Mouse (Mus musculus): ENCODE data around the gene Ankrd33. TPM values are rescaled to one million over a fixed set of nuclear protein-coding genes. Genes with fewer than 3 reads are reported as not detected.

The Ankrd33 gene
- polyA plus RNA-seq, 1 experiment from 2014 or later, result not detected

DNA sequence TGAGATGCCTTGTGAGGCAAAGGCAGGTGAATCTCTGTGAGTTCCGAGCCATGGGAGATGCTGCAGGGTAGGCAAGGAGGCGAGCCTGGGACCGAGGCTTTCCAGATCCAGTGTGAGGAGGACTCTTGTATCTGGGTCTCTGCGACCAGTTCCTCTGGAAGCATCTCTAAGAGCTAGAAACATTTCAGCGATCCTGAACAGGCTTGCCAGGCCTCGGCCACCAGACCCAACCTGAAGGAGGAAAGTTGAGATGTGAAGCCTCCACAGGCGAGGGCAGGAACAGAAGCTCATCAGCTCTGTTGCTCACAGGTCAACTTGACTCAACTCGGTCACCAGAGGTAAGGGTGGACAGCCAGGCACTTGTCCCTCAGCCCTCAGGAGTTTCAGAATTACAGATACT, 24.0 kb upstream of the Ankrd33 start:
- WGBS, result 92% methylated on average over 8 of the region's 8 CpGs
- H3K9me3 ChIP-seq (replicated peaks), result no peaks in the 10 kb centered on the region
- no peak overlapping the region for H3K4me3 ChIP-seq
- no peak overlapping the region for H3K9ac ChIP-seq
- H3K4me2 ChIP-seq (replicated peaks), result no peak overlapping the region
- no peaks in the 10 kb centered on the region for H3K36me3 ChIP-seq
- H3K27me3 ChIP-seq, result no peaks in the 10 kb centered on the region
- H3K27ac ChIP-seq, result peak overlapping the region; percentile 82
- no peak for ATAC-seq (ENCODE audit: low FRiP score)
- H3K4me1 ChIP-seq, result peaks cover 38% of the 10 kb centered on the region

DNA sequence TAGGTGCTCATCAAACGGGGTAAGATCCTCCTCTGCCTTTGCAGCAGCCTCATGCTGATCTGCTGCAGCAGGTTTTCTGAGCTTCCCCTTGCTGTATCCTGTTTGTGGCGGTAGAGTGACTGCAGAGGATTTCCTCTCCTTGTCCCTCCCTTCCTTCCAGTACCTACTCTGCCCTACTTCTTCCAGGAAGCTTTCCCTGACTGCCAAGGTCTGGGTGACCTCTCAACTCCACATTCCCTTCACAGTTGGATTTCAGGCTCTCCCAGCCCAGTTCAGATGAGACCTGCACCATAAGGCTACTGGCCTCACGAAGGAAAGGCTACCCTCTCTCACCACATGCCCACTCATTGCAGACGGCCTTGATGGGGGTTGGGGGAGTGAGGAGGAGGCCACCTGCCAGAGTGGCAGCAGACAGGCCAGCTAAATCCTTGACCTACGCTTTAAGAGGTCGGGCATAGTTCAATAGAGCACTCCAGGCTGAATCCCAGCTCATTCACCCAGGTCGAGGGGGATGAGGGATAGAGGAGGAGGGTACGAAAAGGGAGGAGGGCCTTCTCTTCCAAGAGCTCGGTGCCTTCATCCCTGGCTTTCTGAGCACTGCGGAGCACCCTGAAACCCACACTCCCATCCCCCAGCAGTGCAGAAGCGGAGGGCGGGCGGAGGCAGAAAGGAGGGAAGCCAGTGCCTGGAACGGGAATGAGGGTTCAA, 23.3 kb upstream of the Ankrd33 start:
- Histone ChIP-seq H3K4me3 (no peak overlapping the region), H3K4me2 (replicated peaks) (peak overlapping the region; percentile 29), H3K36me3 (no peaks in the 10 kb centered on the region), H3K9ac (no peak overlapping the region), H3K4me1 (peaks cover 41% of the 10 kb centered on the region), H3K27me3 (no peaks in the 10 kb centered on the region), H3K9me3 (replicated peaks) (no peaks in the 10 kb centered on the region), H3K27ac (peak overlapping the region; percentile 82)
- ATAC-seq (ENCODE audit: low FRiP score), result peak; percentile 53
- 24% methylated on average over 14 of the region's 14 CpGs for WGBS

- no peak overlapping the region for H3K9ac ChIP-seq
- H3K4me1 ChIP-seq, result peaks cover 49% of the 10 kb centered on the region
- no peaks in the 10 kb centered on the region for H3K36me3 ChIP-seq
- H3K9me3 ChIP-seq (replicated peaks), result no peaks in the 10 kb centered on the region
- no peak overlapping the region for H3K4me3 ChIP-seq
- H3K27ac ChIP-seq, result peak overlapping the region; percentile 82
- ATAC-seq (ENCODE audit: low FRiP score), result peak; percentile 95
- H3K4me2 ChIP-seq (replicated peaks), result peak overlapping the region; percentile 29
- no peaks in the 10 kb centered on the region for H3K27me3 ChIP-seq
- 12% methylated on average over 25 of the region's 25 CpGs for WGBS
These were observed 22.5 kb upstream of the Ankrd33 start for GRCm38 (mm10) chr15:101092829-101093648.

GRCm38 (mm10) chr15:101093988-101094387, 21.6 kb upstream of the Ankrd33 start:
- no peak overlapping the region for H3K4me3 ChIP-seq
- no peak for ATAC-seq (ENCODE audit: low FRiP score)
- H3K9me3 ChIP-seq (replicated peaks), result no peaks in the 10 kb centered on the region
- H3K9ac ChIP-seq, result no peak overlapping the region
- no peak overlapping the region; the same call in 1 of the 2 replicates for H3K4me2 ChIP-seq (replicated peaks)
- H3K27ac ChIP-seq, result peak overlapping the region; percentile 82; the same call in 1 of the 2 replicates
- H3K36me3 ChIP-seq, result no peaks in the 10 kb centered on the region
- no peaks in the 10 kb centered on the region for H3K27me3 ChIP-seq
- WGBS, result 49% methylated on average over 6 of the region's 6 CpGs
- peaks cover 49% of the 10 kb centered on the region for H3K4me1 ChIP-seq

DNA sequence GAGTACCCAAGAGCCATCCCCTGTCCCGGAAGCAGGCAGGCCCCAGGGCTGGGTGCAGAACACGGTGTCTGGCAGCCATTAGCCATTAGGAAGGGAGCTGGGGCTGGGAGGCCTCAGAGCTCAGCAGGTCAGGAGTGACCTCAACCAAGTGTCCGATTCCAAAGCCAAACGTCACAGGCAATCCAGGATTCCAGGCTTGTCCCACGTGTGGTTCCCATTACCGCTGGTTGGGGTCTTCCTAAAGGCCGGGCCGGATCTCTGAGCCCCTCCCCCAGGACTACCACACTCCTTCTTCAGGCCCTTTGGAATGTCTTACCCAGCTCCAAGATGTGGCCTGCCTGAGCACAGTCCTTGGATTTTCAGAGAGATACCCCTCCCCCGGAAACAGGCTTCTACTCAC, 20.6 kb upstream of the Ankrd33 start:
- Histone ChIP-seq H3K9me3 (replicated peaks) (no peaks in the 10 kb centered on the region), H3K27ac (no peak overlapping the region), H3K27me3 (0 out of 2 replicates have a peak, but pooled peaks cover 2% of the 10 kb centered on the region), H3K4me1 (peaks cover 51% of the 10 kb centered on the region), H3K9ac (0 out of 2 replicates have a peak overlapping the region, but pooled peaks have one; percentile 4), H3K4me2 (replicated peaks) (no peak overlapping the region), H3K36me3 (no peaks in the 10 kb centered on the region), H3K4me3 (no peak overlapping the region)
- 56% methylated on average over 9 of the region's 9 CpGs for whole genome bisulfite sequencing
- no peak for ATAC-seq (ENCODE audit: low FRiP score)

- H3K27ac ChIP-seq, result no peak overlapping the region
- no peak overlapping the region for H3K4me2 ChIP-seq (replicated peaks)
- H3K4me3 ChIP-seq, result no peak overlapping the region
- H3K36me3 ChIP-seq, result no peaks in the 10 kb centered on the region
- 37% methylated on average over 3 of the region's 3 CpGs for WGBS
- H3K4me1 ChIP-seq, result peaks cover 51% of the 10 kb centered on the region
- H3K9me3 ChIP-seq (replicated peaks), result no peaks in the 10 kb centered on the region
- H3K9ac ChIP-seq, result no peak overlapping the region
- ATAC-seq (ENCODE audit: low FRiP score), result no peak
- 0 out of 2 replicates have a peak, but pooled peaks cover 2% of the 10 kb centered on the region for H3K27me3 ChIP-seq
These were observed 20.2 kb upstream of the Ankrd33 start for GRCm38 (mm10) chr15:101095392-101095791.

- ATAC-seq (ENCODE audit: low FRiP score), result peak; percentile 41
- H3K27me3 ChIP-seq, result 0 out of 2 replicates have a peak, but pooled peaks cover 2% of the 10 kb centered on the region
- 2% methylated on average over 28 of the region's 28 CpGs for WGBS
- peak overlapping the region; percentile 45 for H3K4me2 ChIP-seq (replicated peaks)
- H3K36me3 ChIP-seq, result no peaks in the 10 kb centered on the region
- H3K4me3 ChIP-seq, result 0 out of 2 replicates have a peak overlapping the region, but pooled peaks have one; percentile 2
- no peak overlapping the region for H3K9ac ChIP-seq
- no peaks in the 10 kb centered on the region for H3K9me3 ChIP-seq (replicated peaks)
- peaks cover 47% of the 10 kb centered on the region for H3K4me1 ChIP-seq
- H3K27ac ChIP-seq, result peak overlapping the region; percentile 75
These were observed 17.4 kb upstream of the Ankrd33 start for GRCm38 (mm10) chr15:101097985-101098651.

DNA sequence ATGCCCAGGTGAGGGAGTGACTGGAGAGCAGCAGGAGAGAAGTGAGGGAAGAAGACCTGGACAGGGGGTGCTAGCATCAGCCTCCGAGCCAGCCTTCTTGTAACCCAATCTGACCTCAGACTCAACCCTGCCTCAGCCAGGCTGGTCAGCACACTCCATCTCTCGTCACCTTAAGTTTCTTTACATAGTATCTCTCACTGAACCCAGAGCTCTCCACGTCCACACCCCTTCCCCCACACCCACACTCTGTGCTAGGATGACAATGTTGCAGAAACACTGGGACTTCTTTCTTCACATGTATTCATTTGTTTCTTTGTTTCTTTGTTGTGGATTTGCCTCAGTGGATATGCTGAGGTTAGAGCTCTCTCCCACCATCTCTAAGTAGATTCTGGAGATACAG, 14.6 kb upstream of the Ankrd33 start:
- no peaks in the 10 kb centered on the region for H3K9me3 ChIP-seq (replicated peaks)
- H3K4me3 ChIP-seq, result no peak overlapping the region
- H3K36me3 ChIP-seq, result no peaks in the 10 kb centered on the region
- no peak overlapping the region for H3K9ac ChIP-seq
- H3K27me3 ChIP-seq, result 0 out of 2 replicates have a peak, but pooled peaks cover 2% of the 10 kb centered on the region
- ATAC-seq (ENCODE audit: low FRiP score), result no peak
- WGBS, result 84% methylated on average over 3 of the region's 3 CpGs
- H3K4me1 ChIP-seq, result peaks cover 32% of the 10 kb centered on the region
- H3K27ac ChIP-seq, result no peak overlapping the region
- H3K4me2 ChIP-seq (replicated peaks), result no peak overlapping the region

- Histone ChIP-seq H3K4me1 (peaks cover 14% of the 10 kb centered on the region; the same call in 1 of the 2 replicates), H3K9me3 (replicated peaks) (no peaks in the 10 kb centered on the region), H3K9ac (no peak overlapping the region), H3K36me3 (no peaks in the 10 kb centered on the region), H3K27ac (no peak overlapping the region), H3K27me3 (0 out of 2 replicates have a peak, but pooled peaks cover 2% of the 10 kb centered on the region), H3K4me2 (replicated peaks) (no peak overlapping the region), H3K4me3 (no peak overlapping the region)
- WGBS, result 68% methylated on average over 9 of the region's 9 CpGs
- no peak for ATAC-seq (ENCODE audit: low FRiP score)
These were observed 11.8 kb upstream of the Ankrd33 start for GRCm38 (mm10) chr15:101103605-101104304.

- WGBS, result 20% methylated on average over 12 of the region's 12 CpGs
- H3K36me3 ChIP-seq, result no peaks in the 10 kb centered on the region
- H3K4me2 ChIP-seq (replicated peaks), result no peak overlapping the region
- no peak overlapping the region for H3K4me3 ChIP-seq
- H3K9me3 ChIP-seq (replicated peaks), result no peaks in the 10 kb centered on the region
- no peaks in the 10 kb centered on the region for H3K27me3 ChIP-seq
- H3K27ac ChIP-seq, result no peak overlapping the region
- peak; percentile 54; the same call in 1 of the 2 replicates for ATAC-seq (ENCODE audit: low FRiP score)
- 0 out of 2 replicates have a peak, but pooled peaks cover 9% of the 10 kb centered on the region for H3K4me1 ChIP-seq
- H3K9ac ChIP-seq, result no peak overlapping the region
These were observed 10.0 kb upstream of the Ankrd33 start for GRCm38 (mm10) chr15:101105496-101105994.

DNA sequence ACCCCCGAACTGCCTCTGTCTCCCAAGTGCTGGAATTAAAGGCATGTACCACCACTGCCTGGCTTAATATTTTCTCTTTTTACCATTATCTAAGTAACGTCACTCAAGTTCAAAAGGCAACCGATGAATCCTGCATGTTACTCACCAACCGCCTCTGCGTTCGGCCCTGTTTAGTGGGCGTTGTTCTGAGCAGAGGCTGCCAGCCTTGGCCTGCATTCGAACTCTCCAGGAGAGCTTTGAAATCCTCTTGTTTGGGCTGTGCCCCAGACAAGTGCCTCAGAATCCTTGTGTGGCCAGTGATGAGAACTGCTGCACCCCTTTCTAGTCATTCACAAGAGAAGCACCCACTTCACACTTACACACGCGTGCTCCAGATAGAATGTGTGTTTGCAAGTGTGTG, 9.5 kb upstream of the Ankrd33 start:
- no peak overlapping the region for H3K4me3 ChIP-seq
- H3K27ac ChIP-seq, result no peak overlapping the region
- no peaks in the 10 kb centered on the region for H3K36me3 ChIP-seq
- 87% methylated on average over 10 of the region's 10 CpGs for WGBS
- H3K4me1 ChIP-seq, result 0 out of 2 replicates have a peak, but pooled peaks cover 9% of the 10 kb centered on the region
- no peak for ATAC-seq (ENCODE audit: low FRiP score)
- H3K27me3 ChIP-seq, result no peaks in the 10 kb centered on the region
- H3K9me3 ChIP-seq (replicated peaks), result no peaks in the 10 kb centered on the region
- H3K9ac ChIP-seq, result no peak overlapping the region
- H3K4me2 ChIP-seq (replicated peaks), result no peak overlapping the region
